Mouse (Mus musculus): ENCODE results near the gene Lbh.

Lbh gene

GRCm38 (mm10) chr17:72918053-72918452 is at the start of gene Lbh:
Gene Lbh, plus strand, starts transcription at chr17:72918305.
- peak; percentile 90 for DNase-seq

- DNase-seq = no peak
Observed at GRCm38 (mm10) chr17:72878979-72879378, 39.1 kb upstream of the Lbh start.

GRCm38 (mm10) chr17:72880156-72880555 is 37.9 kb upstream of the Lbh start:
- DNase-seq = no peak

GRCm38 (mm10) chr17:72881051-72881450 is 37.1 kb upstream of the Lbh start:
- DNase-seq = no peak

- DNase-seq = no peak
Observed at GRCm38 (mm10) chr17:72881804-72882203, 36.3 kb upstream of the Lbh start.

- peak; percentile 39 for DNase-seq
Observed at GRCm38 (mm10) chr17:72889556-72890397, 28.3 kb upstream of the Lbh start.

- DNase-seq = no peak
Observed at GRCm38 (mm10) chr17:72890398-72890898, 27.7 kb upstream of the Lbh start.

- DNase-seq = no peak
Observed at GRCm38 (mm10) chr17:72891556-72891955, 26.5 kb upstream of the Lbh start.

- DNase-seq = no peak
Observed at GRCm38 (mm10) chr17:72895506-72895905, 22.6 kb upstream of the Lbh start.

- no peak for DNase-seq
Observed at GRCm38 (mm10) chr17:72897076-72897475, 21.0 kb upstream of the Lbh start.

- DNase-seq = no peak
Observed at GRCm38 (mm10) chr17:72897961-72898360, 20.1 kb upstream of the Lbh start.

- no peak for DNase-seq
Observed at GRCm38 (mm10) chr17:72898775-72899174, 19.3 kb upstream of the Lbh start.

- DNase-seq = no peak
Observed at GRCm38 (mm10) chr17:72901021-72901420, 17.1 kb upstream of the Lbh start.

GRCm38 (mm10) chr17:72901705-72902104 is 16.4 kb upstream of the Lbh start:
- no peak for DNase-seq

GRCm38 (mm10) chr17:72903321-72903720 is 14.8 kb upstream of the Lbh start:
- no peak for DNase-seq

GRCm38 (mm10) chr17:72903921-72904421 is 14.1 kb upstream of the Lbh start:
- no peak for DNase-seq

- DNase-seq = no peak
Observed at GRCm38 (mm10) chr17:72904873-72905272, 13.2 kb upstream of the Lbh start.

- DNase-seq = no peak
Observed at GRCm38 (mm10) chr17:72906231-72906896, 11.7 kb upstream of the Lbh start.

- no peak for DNase-seq
Observed at GRCm38 (mm10) chr17:72907211-72907610, 10.9 kb upstream of the Lbh start.

- DNase-seq = no peak
Observed at GRCm38 (mm10) chr17:72907777-72908176, 10.3 kb upstream of the Lbh start.

- no peak for DNase-seq
Observed at GRCm38 (mm10) chr17:72908561-72908960, 9.5 kb upstream of the Lbh start.

- DNase-seq = no peak
Observed at GRCm38 (mm10) chr17:72909061-72909852, 8.8 kb upstream of the Lbh start.

GRCm38 (mm10) chr17:72911283-72911682 is 6.8 kb upstream of the Lbh start:
- no peak for DNase-seq
